Mouse (Mus musculus): ENCODE data around the gene Ifnl2. TPM values are rescaled to one million over a fixed set of nuclear protein-coding genes. Genes with fewer than 3 reads are reported as not detected.

Gene Ifnl2
- polyA plus RNA-seq, 1 experiment from 2014 or later = not detected

GRCm38 (mm10) chr7:28490410-28490809 is 19.8 kb downstream of the Ifnl2 start:
- 2% methylated on average over 10 of the region's 10 CpGs for WGBS
- Histone ChIP-seq H3K9me3 (no peaks in the 10 kb centered on the region), H3K27me3 (replicated peaks) (peaks cover 27% of the 10 kb centered on the region), H3K4me3 (no peak overlapping the region), H3K27ac (replicated peaks) (no peak overlapping the region), H3K4me2 (peak overlapping the region; percentile 27), H3K36me3 (no peaks in the 10 kb centered on the region), H3K9ac (no peak overlapping the region), H3K4me1 (peaks cover 7% of the 10 kb centered on the region)
- no peak for ATAC-seq (ENCODE audit: extremely low read depth, insufficient number of reproducible peaks, low FRiP score, low TSS enrichment)

GRCm38 (mm10) chr7:28488030-28488491 is 22.2 kb downstream of the Ifnl2 start:
- ATAC-seq (ENCODE audit: extremely low read depth, insufficient number of reproducible peaks, low FRiP score, low TSS enrichment) = no peak

DNA sequence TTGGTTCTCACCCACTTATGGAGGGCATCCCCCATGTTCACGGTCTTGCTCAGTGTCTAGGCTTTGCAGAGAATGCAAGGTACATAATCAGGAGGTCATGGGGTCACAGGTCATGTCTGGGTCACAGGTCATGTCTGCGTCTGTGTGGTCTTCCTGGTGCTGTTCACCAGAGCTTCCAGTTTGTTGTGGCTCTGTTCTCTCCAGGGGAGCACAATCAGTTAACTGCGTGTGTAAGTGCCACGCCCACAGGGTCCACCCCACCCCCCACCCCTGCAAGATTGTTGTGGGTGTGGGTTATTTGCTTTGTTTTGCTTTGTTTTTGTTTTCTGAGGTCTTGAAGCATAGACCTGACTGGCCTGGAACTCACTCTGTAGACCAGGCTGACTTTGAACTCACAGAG is 26.1 kb downstream of the Ifnl2 start:
- Histone ChIP-seq H3K27ac (replicated peaks) (no peak overlapping the region), H3K36me3 (no peaks in the 10 kb centered on the region), H3K9me3 (no peaks in the 10 kb centered on the region), H3K27me3 (replicated peaks) (peaks cover 30% of the 10 kb centered on the region), H3K9ac (no peak overlapping the region), H3K4me2 (no peak overlapping the region), H3K4me3 (no peak overlapping the region), H3K4me1 (peaks cover 7% of the 10 kb centered on the region)
- no peak for ATAC-seq (ENCODE audit: extremely low read depth, insufficient number of reproducible peaks, low FRiP score, low TSS enrichment)
- 24% methylated on average over 4 of the region's 4 CpGs for WGBS

More at GRCm38 (mm10) chr7:28488030-28488491, 22.2 kb downstream of the Ifnl2 start:
- Histone ChIP-seq H3K27me3 (replicated peaks) (peaks cover 27% of the 10 kb centered on the region), H3K36me3 (no peaks in the 10 kb centered on the region), H3K4me1 (peaks cover 7% of the 10 kb centered on the region), H3K9ac (no peak overlapping the region), H3K27ac (replicated peaks) (no peak overlapping the region), H3K4me3 (peak overlapping the region; percentile 19; the same call in 1 of the 2 replicates), H3K9me3 (no peaks in the 10 kb centered on the region), H3K4me2 (peak overlapping the region; percentile 55)
- WGBS = 3% methylated on average over 16 of the region's 16 CpGs

DNA sequence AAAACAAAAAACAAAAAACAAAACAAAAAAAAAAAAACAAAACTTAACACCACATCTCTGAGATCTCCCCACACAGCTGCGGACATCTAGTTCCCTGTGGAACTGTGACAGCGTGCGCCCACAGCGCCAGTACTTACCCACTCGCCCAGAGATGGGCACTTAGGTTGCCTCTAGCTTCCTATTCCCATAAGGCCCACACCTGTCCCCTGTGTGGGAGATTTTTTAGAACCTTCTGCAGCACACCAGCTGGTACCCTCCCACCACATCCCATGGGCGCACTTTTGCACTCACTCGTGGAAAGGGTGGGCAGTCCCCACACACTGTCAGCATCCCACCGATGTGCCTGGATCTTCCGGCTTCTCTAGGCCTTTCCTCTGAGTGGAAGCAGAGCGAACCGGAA is 27.4 kb downstream of the Ifnl2 start:
- Histone ChIP-seq H3K9ac (no peak overlapping the region), H3K9me3 (no peaks in the 10 kb centered on the region), H3K27ac (replicated peaks) (no peak overlapping the region), H3K4me2 (no peak overlapping the region), H3K4me1 (peaks cover 2% of the 10 kb centered on the region), H3K36me3 (no peaks in the 10 kb centered on the region), H3K27me3 (replicated peaks) (peaks cover 16% of the 10 kb centered on the region), H3K4me3 (no peak overlapping the region)
- ATAC-seq (ENCODE audit: extremely low read depth, insufficient number of reproducible peaks, low FRiP score, low TSS enrichment) = no peak
- WGBS = 81% methylated on average over 11 of the region's 11 CpGs

GRCm38 (mm10) chr7:28478854-28479253 is 31.4 kb downstream of the Ifnl2 start:
- H3K27me3 ChIP-seq (replicated peaks) = 0 out of 2 replicates have a peak, but pooled peaks cover 4% of the 10 kb centered on the region
- H3K4me3 ChIP-seq = no peak overlapping the region
- no peaks in the 10 kb centered on the region for H3K4me1 ChIP-seq
- no peak for ATAC-seq (ENCODE audit: extremely low read depth, insufficient number of reproducible peaks, low FRiP score, low TSS enrichment)
- H3K9me3 ChIP-seq = no peaks in the 10 kb centered on the region
- no peak overlapping the region for H3K27ac ChIP-seq (replicated peaks)
- H3K4me2 ChIP-seq = no peak overlapping the region
- H3K36me3 ChIP-seq = no peaks in the 10 kb centered on the region
- H3K9ac ChIP-seq = no peak overlapping the region
- WGBS = 10% methylated on average over 8 of the region's 8 CpGs

GRCm38 (mm10) chr7:28477363-28477762 is 32.9 kb downstream of the Ifnl2 start:
- Histone ChIP-seq H3K27ac (replicated peaks) (no peak overlapping the region), H3K4me2 (no peak overlapping the region), H3K9ac (no peak overlapping the region), H3K4me1 (no peaks in the 10 kb centered on the region), H3K9me3 (no peaks in the 10 kb centered on the region), H3K27me3 (replicated peaks) (0 out of 2 replicates have a peak, but pooled peaks cover 7% of the 10 kb centered on the region), H3K4me3 (no peak overlapping the region), H3K36me3 (no peaks in the 10 kb centered on the region)
- 69% methylated on average over 5 of the region's 5 CpGs for WGBS
- ATAC-seq (ENCODE audit: extremely low read depth, insufficient number of reproducible peaks, low FRiP score, low TSS enrichment) = no peak

- no peak for ATAC-seq (ENCODE audit: extremely low read depth, insufficient number of reproducible peaks, low FRiP score, low TSS enrichment)
- H3K9me3 ChIP-seq = no peaks in the 10 kb centered on the region
- H3K36me3 ChIP-seq = no peaks in the 10 kb centered on the region
- H3K27ac ChIP-seq (replicated peaks) = no peak overlapping the region
- no peak overlapping the region for H3K4me2 ChIP-seq
- H3K4me1 ChIP-seq = peaks cover 4% of the 10 kb centered on the region
- no peak overlapping the region for H3K4me3 ChIP-seq
- H3K27me3 ChIP-seq (replicated peaks) = 0 out of 2 replicates have a peak, but pooled peaks cover 3% of the 10 kb centered on the region
- 80% methylated on average over 6 of the region's 6 CpGs for WGBS
- no peak overlapping the region for H3K9ac ChIP-seq
Observed at GRCm38 (mm10) chr7:28476191-28476590, 34.1 kb downstream of the Ifnl2 start.

- 2% methylated on average over 59 of the region's 63 CpGs for WGBS
- Histone ChIP-seq H3K4me3 (peak overlapping the region; percentile 56), H3K27me3 (replicated peaks) (peaks cover 34% of the 10 kb centered on the region), H3K9ac (peak overlapping the region; percentile 74), H3K4me2 (peak overlapping the region; percentile 80), H3K36me3 (peaks cover 4% of the 10 kb centered on the region; the same call in 1 of the 2 replicates), H3K27ac (replicated peaks) (no peak overlapping the region), H3K9me3 (no peaks in the 10 kb centered on the region), H3K4me1 (peaks cover 24% of the 10 kb centered on the region)
- peak; percentile 69 for ATAC-seq (ENCODE audit: extremely low read depth, insufficient number of reproducible peaks, low FRiP score, low TSS enrichment)
Observed at GRCm38 (mm10) chr7:28467213-28467751, 43.0 kb downstream of the Ifnl2 start.

- 13% methylated on average over 40 of the region's 40 CpGs for WGBS
- Histone ChIP-seq H3K9ac (peak overlapping the region; percentile 74), H3K4me3 (peak overlapping the region; percentile 56), H3K9me3 (no peaks in the 10 kb centered on the region), H3K27ac (replicated peaks) (no peak overlapping the region), H3K36me3 (peaks cover 8% of the 10 kb centered on the region; the same call in 1 of the 2 replicates), H3K4me2 (peak overlapping the region; percentile 80), H3K4me1 (peaks cover 24% of the 10 kb centered on the region), H3K27me3 (replicated peaks) (peaks cover 34% of the 10 kb centered on the region)
- ATAC-seq (ENCODE audit: extremely low read depth, insufficient number of reproducible peaks, low FRiP score, low TSS enrichment) = no peak
Observed at GRCm38 (mm10) chr7:28466721-28467212, 43.5 kb downstream of the Ifnl2 start.

DNA sequence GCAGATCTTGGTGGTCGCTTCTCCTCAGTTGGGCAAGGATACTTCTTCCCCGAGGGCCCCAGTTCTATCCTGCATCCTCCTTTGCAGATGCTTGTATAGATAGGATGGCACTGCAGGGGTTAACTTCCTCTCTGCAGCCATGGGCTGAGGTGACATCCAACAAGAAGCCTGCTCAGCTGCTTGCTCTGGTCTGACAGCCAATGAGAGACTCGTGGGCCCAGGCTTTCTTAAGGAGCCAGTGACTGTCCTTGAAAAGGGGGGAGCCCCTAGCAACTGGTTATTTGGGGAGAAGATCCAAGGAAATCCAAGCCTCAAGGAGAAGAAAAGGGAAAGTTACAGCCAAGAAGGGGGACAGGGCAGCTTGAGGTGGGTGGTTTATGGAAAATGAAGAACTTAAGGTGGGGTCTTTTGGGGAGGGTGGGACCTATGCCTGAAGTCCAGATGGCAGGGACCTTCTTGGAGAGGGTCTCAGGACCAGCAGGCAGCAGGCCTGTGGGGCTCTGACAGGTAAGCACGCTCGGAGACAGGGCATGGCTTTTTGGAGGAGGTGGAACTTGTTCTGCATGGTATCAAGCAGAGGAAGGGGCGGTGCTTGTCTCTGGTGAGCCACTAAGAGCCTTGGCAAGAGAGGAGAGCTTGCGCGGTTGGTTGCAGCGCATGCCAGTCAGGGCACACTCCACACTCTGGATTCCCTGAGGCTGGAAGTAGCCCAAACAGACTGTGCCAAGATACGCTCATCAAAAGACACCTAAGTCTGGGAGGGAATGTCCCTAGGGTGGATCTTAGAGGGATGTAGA is 45.6 kb downstream of the Ifnl2 start:
- Histone ChIP-seq H3K27me3 (replicated peaks) (peaks cover 34% of the 10 kb centered on the region), H3K4me2 (peak overlapping the region; percentile 30; the same call in 1 of the 2 replicates)
- WGBS = 64% methylated on average over 10 of the region's 10 CpGs

DNA sequence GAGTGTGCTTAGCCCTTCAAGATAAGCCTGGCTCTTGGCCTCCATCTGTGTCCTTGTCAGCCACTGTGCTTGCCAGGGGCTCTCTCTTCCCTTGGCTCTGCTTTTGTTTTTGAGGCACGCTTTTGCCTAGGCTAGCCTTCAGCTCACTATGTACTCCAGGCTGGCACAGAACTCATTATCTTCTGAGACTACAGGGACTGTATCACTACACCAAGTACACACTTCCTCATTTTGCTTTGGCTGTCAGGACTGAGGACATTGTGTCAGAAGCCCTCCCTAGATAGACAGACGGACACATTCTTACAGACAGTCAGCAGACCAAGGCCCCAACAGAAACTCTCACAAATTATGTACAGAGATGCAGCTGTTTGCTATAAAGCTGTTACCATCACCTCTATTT is 47.5 kb downstream of the Ifnl2 start:
- WGBS = 93% methylated on average over 2 of the region's 2 CpGs
- H3K9me3 ChIP-seq = no peaks in the 10 kb centered on the region
- H3K36me3 ChIP-seq = peaks cover 46% of the 10 kb centered on the region

More for the DNA sequence above, 45.6 kb downstream of the Ifnl2 start:
- Histone ChIP-seq H3K36me3 (peaks cover 27% of the 10 kb centered on the region), H3K9me3 (no peaks in the 10 kb centered on the region), H3K4me3 (no peak overlapping the region), H3K4me1 (peaks cover 13% of the 10 kb centered on the region), H3K9ac (peak overlapping the region; percentile 10; the same call in 1 of the 2 replicates), H3K27ac (replicated peaks) (no peak overlapping the region)
- ATAC-seq (ENCODE audit: extremely low read depth, insufficient number of reproducible peaks, low FRiP score, low TSS enrichment) = no peak

More for the DNA sequence above, 47.5 kb downstream of the Ifnl2 start:
- Histone ChIP-seq H3K4me1 (peaks cover 11% of the 10 kb centered on the region), H3K27me3 (replicated peaks) (peaks cover 21% of the 10 kb centered on the region), H3K4me3 (no peak overlapping the region), H3K27ac (replicated peaks) (no peak overlapping the region), H3K9ac (no peak overlapping the region), H3K4me2 (no peak overlapping the region)
- ATAC-seq (ENCODE audit: extremely low read depth, insufficient number of reproducible peaks, low FRiP score, low TSS enrichment) = no peak
